Mouse (Mus musculus) gastrocnemius, postnatal 10 days (tissue): ENCODE measurements around the gene Angptl8. TPM values are rescaled to one million over a fixed set of nuclear protein-coding genes. Genes with fewer than 3 reads are reported as not detected.
"Not testable (repeated sequence)": the region's sequence is repeated elsewhere in the genome, so short reads cannot be mapped to it uniquely, and the experiment has no call there.

ENCODE experiments used
- DNase-seq: peaks from one replicate; pipeline ENCODE4 v3.0.0; 2021; ENCODE audit warnings: mixed read lengths
- total RNA-seq, 2 experiments: library from RNA; stranded (reverse); gene quantifications; 2 replicates each; pipeline ENCODE4 v1.2.3; 2021

Gene Angptl8
- total RNA-seq, 2 experiments from 2014 or later, result 0.43 TPM; not detected in 1

DNA sequence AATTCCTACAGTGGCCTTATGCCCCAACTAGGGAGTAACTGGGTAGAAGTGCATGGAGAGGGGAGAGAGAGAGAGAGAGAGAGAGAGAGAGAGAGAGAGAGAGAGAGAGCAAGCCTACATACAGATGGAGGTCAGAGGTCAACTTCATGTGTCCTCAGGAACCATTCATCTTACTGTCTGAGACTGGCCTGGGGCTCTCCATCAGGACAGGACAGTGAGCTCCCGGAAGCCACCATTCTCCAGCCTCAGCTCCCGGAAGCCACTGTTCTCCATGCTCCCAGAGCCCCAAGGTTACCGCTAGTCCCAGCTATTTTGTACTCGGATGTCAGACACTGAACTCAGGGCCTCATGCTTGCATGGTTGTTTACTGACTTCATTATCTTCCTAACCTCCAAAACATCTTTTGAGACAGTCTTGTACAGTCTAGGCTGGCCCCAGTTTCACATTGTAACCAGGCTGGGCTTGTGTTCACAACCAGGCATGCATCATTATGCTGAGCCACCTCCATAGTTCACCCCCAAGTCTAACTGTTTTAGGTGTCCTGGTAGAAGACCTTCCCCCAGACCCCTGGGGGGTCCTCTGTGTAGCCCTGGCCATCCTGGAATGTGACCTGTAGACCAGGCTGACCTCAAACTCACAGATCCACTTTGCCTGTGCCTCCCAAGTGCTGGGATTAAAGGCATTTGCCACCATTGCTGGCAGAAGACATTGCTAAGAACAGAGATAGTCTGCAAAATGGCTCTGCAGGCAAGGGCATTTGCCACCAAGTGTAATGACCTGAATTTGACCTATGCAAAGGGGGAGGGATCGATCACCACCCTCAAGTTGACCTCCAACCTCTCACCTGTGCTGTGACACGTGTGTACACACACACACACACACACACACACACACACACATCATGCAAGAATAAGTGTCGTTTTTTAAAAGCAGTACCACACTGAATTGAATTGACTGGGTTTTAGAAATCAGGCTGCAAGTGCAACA is 14.7 kb downstream of the Angptl8 start:
- DNase-seq, result no peak

DNA sequence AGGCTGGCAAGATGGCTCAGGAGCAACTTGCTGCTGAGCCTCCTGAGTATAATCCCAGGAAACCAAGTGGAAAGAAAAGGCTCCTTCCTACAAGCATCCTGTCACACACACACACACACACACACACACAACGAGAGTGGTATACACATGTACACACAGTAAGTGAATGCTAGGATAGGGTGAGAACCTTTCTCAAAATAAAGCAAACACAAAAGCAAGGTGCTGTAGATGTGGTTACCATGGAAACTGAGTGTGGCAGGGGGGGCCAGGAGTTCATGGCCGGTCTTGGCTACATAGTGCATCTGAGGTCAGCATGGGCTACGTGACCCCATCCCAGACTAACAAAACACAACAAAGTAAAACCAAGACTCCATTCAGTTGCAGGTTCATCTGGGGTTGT is 15.8 kb downstream of the Angptl8 start:
- DNase-seq, result no peak

DNA sequence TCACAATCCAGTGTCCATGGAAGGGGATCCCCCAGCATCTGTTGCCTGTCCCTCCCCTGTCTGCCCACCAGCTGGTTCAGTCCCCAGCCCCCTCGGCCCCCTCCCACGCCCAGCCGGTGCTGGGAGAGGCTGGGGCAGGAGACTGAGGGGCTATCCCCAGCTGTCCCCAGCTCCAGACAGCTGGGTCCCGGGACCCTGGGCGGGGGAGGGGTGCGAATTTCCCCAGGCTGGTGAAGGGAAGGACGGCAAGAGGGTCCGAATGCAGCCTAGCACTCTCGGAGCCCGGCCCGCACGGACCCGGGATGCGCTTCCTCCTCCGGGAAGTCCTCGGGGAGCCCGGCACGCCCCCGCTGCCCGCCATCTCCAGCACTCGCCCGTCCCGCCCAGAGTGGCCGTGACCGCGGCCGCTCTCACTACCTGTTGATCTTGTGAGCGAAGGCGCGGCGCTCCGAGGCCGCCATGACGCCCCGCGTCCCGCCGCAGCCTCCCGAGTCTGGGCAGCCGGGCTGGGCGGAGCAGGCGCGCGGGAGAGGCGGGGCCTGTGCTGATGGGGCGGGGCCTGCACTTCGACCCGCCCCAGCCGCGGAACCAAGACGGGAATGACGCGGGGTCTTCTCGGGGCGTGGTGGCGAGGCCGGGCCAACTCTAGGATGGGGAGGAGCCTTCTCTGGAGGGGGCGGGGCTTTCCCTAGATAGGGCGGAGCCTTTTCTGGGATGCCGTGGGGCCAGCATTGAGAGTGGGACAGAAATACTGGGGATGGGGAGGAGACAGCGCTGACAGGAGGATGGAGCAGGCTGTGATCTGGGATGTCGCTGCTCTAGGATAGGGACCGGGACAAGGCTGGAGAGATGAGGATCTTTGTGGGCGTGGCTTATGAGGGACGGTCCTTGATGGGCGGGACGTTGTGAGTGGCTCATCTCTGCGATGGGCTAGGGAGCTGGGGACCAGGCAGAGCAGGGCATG is 17.1 kb downstream of the Angptl8 start, which contains the start of gene Dock6:
Gene Dock6 (minus strand): TSS at position 508 of the 964 bp plus-strand sequence.
- peak; percentile 87 for DNase-seq

DNA sequence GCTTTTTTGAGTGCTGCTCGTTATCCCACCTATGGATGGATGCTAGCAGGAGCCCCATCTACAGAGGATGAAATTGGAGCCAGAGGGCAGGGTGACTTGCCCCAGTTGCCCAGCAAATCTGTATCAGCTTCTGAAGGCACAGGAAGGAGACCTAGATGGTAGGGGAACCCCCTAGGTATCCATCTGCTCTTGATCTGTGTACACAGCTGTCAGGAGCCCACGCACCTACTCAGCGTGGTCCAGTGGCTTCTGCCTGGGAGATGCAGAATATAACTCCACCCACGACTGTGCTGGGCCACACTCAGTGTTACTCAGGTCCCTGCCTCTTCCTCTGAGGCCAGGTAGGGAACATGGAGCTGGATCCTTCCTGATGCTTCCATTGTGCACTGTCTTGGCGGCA is 18.7 kb downstream of the Angptl8 start:
- DNase-seq, result no peak

DNA sequence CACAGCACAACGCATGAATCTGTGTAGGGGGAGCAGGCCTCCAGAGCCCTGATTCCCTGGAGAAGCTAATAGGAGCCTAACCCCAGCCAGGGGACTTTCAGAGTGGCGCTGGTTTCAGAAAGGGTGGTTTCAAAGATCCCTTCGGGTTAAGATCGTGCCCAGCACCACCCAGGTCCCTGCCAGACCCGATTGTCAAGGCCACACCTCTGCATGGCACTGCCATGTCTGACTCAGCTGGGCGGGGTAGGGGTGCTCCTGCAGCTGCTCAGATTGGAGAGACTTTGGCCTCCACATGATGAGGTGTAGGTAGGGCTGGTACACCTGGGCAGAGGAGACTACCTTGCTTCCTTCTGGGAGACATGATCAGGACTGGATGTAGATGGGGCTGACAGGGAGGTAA is 19.6 kb downstream of the Angptl8 start:
- DNase-seq, result no peak

DNA sequence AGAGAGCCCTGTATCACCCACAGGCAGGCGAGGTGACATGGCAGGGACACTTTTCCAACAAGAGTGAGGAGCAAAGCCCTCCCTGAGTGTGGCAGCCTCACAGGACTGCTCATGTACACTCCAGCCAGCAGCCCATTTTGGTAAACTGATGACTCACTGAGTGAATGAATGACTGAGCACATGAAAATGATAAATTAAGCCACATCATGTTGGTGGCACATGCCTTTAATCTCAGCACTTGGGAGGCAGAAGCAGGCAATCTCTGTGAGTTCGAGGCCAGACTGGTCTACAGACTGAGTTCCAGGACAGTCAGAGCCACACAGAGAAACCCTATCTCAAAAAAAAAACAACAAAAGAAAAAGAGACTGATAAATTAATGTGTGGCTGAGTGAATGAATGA is 22.2 kb downstream of the Angptl8 start:
- no peak for DNase-seq

DNA sequence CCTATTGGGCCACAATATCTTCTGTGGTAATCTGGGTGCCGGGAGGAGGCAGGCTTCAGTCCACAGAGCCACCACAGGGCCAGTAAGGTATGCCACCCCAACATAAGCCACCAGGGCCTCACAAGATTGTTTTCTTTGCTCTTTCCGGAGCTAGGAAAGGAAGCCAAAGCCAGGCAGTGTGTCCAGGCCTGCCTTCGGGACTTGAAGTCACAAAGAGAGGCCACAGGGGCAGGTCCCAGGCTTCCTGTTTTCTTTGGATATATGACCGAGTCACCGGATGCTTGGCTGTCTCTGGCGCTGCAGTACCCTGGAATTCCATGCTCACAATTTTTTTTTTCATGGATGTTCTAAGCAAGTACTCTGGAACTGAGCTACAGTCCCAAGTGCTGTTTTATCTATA is 22.8 kb downstream of the Angptl8 start:
- DNase-seq, result no peak

DNA sequence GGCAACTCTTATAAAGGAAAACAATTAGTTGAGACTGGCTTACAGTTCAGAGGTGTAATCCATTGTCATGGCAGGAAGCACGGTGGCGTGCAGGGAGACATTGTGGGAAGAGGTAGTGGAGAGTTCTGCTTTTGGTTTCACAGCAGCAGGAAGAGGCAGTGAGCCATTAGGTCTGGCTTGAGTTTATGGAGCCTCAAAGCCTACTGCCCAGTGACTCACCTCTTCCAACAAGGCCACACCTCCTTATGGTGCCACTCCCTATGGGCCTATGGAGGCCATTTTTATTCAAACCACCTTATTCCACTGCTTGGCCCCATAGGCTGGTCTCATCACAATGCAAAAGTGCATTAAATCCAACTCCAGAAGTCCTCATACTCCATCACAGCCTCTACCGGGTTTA is 24.3 kb downstream of the Angptl8 start:
- no peak for DNase-seq

DNA sequence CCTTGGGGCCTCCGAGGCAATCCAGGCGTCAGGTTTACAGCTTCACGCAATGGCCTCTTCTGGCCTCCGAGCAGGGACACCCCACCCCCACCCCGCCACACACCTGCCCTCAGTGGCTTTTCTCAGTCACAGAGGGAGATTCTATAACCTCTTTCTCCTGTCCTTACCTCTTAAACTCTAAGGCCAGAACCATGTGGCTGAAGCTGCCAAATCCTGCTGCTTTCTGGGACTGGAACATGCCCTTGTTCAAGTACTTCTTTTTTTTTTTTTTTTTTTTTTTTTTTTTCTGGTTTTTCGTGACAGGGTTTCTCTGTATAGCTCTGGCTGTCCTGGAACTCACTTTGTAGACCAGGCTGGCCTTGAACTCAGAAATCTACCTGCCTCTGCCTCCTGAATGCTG is 25.0 kb downstream of the Angptl8 start:
- not testable (repeated sequence) for DNase-seq

DNA sequence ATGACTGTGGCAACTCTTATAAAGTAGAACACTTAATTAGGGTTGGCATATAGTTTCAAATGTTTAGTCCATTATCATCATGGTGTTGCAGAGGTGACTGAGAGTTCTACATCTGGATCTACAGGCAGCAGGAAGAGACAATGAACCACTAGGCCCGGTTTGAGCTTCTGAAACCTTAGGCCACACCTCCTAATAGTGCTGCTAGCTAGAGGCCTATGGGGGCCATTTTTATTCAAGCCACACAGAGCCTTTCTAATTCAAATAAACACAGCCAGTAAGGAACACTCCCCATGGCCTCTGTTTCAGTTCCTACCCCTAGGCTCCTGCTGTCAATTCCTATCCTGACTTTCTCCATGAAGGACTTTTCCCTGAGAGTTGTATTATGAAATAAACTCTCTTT is 26.9 kb downstream of the Angptl8 start:
- DNase-seq, result no peak

DNA sequence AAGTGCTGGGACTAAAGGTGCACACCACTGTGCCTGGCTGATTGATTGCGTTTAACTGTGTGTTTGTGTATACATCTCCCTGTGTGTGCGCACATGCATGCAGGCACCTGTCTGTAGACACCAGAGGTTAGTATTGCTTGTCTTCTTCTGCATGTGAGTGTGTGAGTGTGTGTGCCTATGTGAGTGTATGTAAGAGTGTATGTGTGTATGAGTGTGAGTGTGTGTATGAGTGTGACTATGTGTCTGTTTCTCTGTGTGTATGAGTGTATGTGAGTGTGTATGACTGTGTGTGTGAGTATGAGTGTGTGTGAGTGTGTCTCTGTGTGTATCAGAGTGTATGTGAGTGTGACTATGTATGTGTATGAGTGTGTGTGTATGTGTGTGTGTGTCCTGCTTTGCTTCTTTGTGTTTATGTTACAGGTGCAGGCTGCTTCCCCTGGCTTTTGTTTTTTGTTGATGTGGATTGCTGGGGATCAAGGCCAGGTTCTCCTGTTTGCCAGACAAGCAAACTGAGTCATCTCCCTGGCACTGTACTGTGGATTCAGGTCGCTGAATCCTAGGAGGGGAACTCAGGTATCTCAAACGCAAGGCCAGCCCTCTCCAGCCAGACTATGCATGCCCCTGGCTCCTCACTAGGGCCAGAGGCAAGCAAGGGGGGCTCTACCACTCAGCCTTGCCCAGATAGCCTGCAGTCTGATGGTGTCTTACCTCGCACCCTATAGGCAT is 30.5 kb downstream of the Angptl8 start:
- DNase-seq, result no peak

DNA sequence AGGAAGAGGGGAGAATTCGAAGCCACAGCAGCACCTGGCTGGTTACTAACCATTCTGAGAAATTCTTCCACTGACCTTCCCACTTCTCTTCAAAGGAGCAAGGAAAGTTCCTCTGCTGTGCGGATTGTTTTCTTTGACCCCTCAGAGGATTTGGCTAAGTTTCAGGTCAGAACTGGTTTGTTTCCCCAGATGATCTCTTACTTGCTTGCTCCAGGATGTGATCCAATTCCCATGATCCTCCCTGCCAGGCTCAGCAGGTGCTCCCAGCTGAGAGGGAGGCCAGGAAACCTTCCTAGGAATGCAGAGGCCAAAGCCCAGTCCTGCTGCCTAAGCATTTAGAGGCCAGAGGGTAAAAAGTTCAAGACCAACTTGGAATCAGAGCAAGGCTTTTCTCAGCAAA is 31.3 kb downstream of the Angptl8 start:
- DNase-seq, result no peak

DNA sequence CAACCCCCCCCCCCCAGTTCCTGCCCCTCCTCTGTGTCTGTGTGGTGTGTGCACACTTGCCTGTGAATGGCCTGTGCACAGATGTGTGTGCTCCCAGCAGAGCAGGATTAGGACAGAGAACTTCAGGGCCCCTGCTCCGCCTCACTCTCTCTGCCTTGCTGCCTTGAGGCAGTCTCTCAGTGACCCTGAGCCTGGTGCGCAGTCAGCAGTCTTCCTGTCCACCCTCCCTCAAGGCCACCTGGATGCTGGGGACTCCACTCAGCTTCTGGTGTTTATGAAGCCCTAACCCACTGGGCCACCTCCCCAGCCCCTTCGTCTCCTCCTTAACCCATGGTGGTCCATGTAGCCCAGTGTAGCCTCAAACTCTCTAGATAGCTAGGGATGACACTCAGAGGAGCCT is 32.4 kb downstream of the Angptl8 start:
- no peak for DNase-seq

DNA sequence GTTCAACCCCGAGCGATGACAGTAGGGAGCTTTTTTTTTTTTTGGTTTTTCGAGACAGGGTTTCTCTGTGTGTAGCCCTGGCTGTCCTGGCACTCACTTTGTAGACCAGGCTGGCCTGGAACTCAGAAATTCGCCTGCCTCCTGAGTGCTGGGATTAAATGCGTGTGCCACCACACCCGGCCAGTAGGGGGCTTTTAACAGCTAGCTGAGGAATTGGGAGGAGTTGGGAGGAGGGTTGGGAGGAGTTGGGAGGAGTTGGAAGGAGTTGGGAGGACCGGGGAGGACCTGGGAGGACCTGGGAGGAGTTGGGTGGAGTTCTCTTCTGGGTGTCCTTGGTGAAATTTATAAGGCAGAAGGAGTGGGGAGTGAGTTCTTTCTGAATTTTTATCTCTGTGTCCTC is 34.0 kb downstream of the Angptl8 start:
- DNase-seq, result peak; percentile 71

DNA sequence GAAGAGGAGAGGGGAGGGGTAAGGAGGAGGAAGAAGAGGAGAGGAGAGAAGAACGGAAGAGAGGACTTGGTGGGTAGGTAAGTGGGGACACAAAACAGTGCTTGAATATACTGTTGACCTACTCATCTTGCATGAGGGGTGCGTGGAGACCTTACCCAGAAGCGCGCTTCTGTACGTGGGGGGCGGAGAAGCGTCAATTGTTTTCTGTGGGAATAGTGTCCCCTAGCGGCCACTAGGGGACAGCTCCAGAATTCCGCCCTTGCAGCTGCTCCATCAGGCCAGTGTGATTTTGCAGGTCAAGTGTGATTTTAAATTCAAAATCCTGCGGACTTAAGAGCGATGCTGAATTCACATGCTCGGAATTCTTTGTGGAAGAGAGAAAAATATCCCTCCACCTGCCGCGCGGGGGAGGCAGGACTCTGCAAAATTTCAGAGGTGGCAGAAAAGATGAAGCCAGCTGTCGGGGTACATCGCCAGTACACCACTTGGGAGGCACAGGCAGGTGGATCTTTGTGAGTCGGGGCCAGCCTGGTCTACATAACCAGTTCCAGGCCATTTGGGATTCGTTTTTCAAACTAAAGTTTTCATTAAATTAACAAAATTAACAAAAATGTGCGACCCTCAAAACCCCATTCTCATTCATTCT is 35.7 kb downstream of the Angptl8 start:
- peak; percentile 59 for DNase-seq

DNA sequence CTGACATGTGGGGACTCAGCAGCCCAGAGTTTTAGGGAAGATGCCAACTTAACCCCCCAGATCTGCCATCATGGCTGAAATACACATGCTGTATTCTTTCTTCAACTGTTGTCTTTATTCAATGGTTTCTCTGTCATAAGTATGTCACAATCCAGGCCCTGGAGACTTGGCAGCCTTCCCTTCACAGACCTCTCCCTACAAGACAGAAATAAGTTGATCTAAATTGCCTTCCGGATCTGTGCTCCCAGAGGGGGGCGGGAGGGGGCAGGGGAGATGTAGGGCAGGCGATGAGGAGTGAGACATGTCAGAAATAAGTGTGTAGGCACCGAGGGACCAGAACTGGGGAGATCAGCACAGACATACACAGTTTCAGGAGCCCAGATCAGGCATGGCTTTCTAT is 36.9 kb downstream of the Angptl8 start:
- no peak for DNase-seq

DNA sequence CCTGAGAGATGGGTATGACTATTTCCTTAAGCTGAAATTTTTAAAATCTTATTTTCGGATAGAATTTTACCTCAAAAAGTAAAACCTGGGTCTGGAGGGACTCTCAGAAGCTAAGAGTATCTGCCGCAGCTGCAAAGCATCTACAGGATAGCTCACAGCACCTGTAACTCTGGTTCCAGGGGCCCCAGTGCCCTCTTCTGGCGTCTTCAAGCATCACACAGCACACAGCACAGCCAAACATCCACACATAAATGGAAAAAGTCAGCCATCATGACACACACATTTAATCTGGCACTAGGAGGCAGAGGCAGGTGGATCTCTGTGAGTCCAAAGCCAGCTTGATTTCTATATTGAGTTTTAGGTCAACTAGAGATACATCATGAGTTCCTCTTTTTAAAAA is 41.3 kb downstream of the Angptl8 start:
- DNase-seq, result no peak
